Mouse (Mus musculus) thymus, adult 2 months (tissue): ENCODE measurements at regions not wholly inside any gene's neighbourhood (a gene's known extent, or its start where the extent isn't known, plus 50 kb on each side); places are given as distances from the start of the nearest gene placed in this dataset.

ENCODE experiments used
- DNase-seq: peaks from one replicate; pipeline ENCODE4 v3.0.0; 2021
- H3K27ac ChIP-seq: fragments of 200-500 bp; 2 replicates; pipeline ENCODE4 v1.5.1; 2012; ENCODE audit warnings: low read length, control low read depth; ENCODE audit not compliant: control insufficient read depth, insufficient read depth
- H3K27me3 ChIP-seq: fragments of 200-500 bp; 2 replicates; pipeline ENCODE4 v1.6.1; 2012; ENCODE audit warnings: mild to moderate bottlenecking, low read length, moderate library complexity, mixed read lengths; ENCODE audit not compliant: control insufficient read depth, insufficient read depth
- H3K36me3 ChIP-seq: fragments of 200-500 bp; 2 replicates; pipeline ENCODE4 v1.6.1; 2012; ENCODE audit warnings: mild to moderate bottlenecking, low read length, moderate library complexity; ENCODE audit not compliant: control insufficient read depth, insufficient read depth
- H3K4me1 ChIP-seq: fragments of 200-500 bp; replicated peaks from 2 replicates; pipeline ENCODE4 v1.6.1; 2012; ENCODE audit warnings: low read length; ENCODE audit not compliant: control insufficient read depth, insufficient read depth
- H3K4me3 ChIP-seq: fragments of 200-500 bp; 2 replicates; pipeline ENCODE4 v1.5.1; 2012; ENCODE audit warnings: mild to moderate bottlenecking, low read length, control low read depth, moderate library complexity; ENCODE audit not compliant: control insufficient read depth, insufficient read depth
- CTCF ChIP-seq: fragments of 200-500 bp; IDR thresholded peaks from 2 replicates; pipeline ENCODE4 v1.5.1; 2012; ENCODE audit warnings: mild to moderate bottlenecking, control low read depth, low read length, moderate library complexity, borderline replicate concordance; ENCODE audit not compliant: control insufficient read depth, poor library complexity, insufficient read depth; ENCODE audit errors: extremely low read depth
- POLR2A ChIP-seq: fragments of 200-500 bp; IDR thresholded peaks from 2 replicates; pipeline ENCODE4 v1.6.1; 2012; ENCODE audit warnings: mild to moderate bottlenecking, low read length, control low read depth, moderate library complexity; ENCODE audit not compliant: control insufficient read depth, poor library complexity, insufficient read depth; ENCODE audit errors: extremely low read depth
- WGBS: fragments of 180-500 bp; shearing (Covaris S2); methylation state at CpG from one replicate; pipeline ENCODE4 v1.1.7; 2018; 5-methylcytosine and 5-hydroxymethylcytosine counted together

DNA sequence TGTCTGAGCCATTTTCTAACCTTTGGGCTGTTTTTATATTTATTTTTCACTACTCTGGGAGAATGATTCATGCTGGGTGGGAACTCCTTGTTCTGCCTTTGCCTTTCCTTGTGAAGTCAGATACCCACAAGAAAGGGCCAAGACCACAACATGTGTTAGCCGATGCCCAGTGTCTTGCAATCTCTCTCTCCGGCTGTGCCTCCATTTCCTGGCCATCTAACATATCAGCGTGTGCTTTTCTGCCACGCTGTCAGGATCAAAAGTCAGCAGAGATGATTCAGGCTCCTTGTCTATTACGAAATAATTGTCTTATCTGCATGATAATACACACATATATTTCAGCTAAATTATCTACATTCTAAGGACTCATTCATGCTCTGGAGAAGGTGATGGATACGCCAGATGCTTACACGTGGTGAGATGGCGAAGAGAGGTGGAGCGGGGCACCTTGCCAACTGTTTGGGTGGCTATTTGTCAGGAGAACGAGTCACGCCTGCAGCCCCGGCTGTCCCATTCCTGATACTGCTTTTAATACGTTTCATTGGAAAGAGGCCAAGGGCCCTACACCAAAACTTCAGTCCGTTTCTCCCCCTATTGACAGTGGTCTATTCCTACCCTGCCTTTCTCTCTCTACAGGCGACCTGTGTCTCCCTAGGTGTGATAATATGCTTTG, 842.1 kb upstream of the Car8 start:
- Histone ChIP-seq H3K27me3 (no peaks in the 10 kb centered on the region), H3K27ac (no peak overlapping the region), H3K4me3 (no peak overlapping the region), H3K4me1 (no peaks in the 10 kb centered on the region), H3K36me3 (no peaks in the 10 kb centered on the region)
- TF ChIP-seq POLR2A (no peak), CTCF (no peak)
- 62% methylated on average over 15 of the region's 15 CpGs for WGBS
- DNase-seq, result no peak

DNA sequence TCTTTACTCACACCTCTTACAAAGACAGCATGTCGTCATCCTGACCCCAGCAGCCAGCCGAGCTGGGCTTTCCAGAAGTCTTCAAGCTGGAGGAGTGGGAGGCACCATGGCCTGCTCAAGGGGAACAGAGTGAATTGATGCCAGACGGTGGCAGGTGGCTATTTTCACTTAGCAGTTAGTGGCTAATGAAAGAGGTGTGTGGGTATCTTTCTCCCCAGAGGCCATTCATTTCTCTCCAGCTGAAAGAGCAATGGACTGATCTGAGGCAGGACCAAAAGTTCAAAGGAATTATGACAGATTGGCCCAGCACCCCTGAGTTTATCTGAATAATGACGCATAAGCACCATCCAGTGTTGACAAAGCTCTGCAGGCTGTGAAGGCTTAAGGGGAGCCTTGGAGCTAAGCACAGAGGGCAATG, 841.0 kb upstream of the Car8 start:
- Histone ChIP-seq H3K4me3 (no peak overlapping the region), H3K36me3 (no peaks in the 10 kb centered on the region), H3K27me3 (no peaks in the 10 kb centered on the region), H3K4me1 (no peaks in the 10 kb centered on the region), H3K27ac (no peak overlapping the region)
- TF ChIP-seq CTCF, result no peak
- no peak for TF ChIP-seq POLR2A
- 81% methylated on average over 4 of the region's 4 CpGs for WGBS
- DNase-seq, result no peak

DNA sequence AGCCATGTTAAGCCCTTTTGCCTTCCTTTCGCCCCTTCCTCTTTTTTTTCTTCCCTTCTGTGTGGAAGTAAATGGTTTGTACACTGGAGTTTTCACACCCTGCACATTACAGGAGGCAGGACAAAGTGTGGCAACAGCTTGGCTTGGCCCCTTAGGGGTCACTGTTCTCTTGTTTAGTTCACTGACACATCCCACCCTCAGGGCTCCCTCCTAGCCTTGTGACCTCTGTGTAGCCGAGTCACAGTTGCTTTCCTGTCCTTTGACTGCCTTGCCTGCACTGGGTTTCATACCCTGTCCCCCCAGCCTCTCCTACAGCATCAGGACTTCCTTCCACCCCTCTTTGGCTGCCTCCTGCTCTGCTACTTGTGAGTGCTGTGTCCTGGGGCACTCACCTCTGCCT, 835.6 kb upstream of the Car8 start:
- Histone ChIP-seq H3K27ac (no peak overlapping the region), H3K27me3 (no peaks in the 10 kb centered on the region), H3K4me1 (no peaks in the 10 kb centered on the region), H3K4me3 (no peak overlapping the region), H3K36me3 (no peaks in the 10 kb centered on the region)
- no peak for TF ChIP-seq CTCF
- no peak for TF ChIP-seq POLR2A
- no peak for DNase-seq
- WGBS, result 33% methylated on average over 2 of the region's 2 CpGs

DNA sequence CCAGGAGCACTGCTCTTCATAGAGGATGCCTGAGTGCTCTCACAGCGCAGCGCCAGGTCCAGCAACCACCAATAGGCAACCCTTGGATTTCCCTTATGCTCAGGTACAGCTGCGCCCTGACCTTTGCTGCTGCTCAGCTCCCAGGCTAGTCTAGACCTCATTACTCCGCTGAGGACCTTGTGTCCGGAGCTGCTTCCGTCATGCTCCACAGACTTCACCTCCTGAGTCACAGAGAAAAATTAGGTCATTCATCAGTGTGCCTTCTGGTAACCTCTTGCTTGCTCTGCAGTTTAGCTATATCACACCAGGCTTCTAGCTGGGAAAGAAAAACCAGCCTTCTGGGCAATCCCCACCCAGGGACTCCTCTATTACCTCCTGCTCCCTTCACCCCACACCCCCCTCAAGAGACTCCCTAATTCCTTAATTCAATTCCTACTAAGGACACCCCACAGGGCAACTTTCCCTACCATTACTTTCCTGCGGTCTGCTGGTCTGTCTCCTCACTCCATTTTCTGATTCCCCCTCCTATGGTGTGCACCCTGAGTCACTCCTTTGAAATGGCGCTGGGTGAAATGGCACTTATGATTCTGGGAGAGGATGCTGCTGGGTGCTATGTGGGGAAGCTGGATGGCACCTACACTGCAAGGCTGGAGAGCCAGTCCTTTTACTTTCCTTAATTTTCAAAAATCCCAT, 835.0 kb upstream of the Car8 start:
- no peak for TF ChIP-seq POLR2A
- no peak for TF ChIP-seq CTCF
- H3K27ac ChIP-seq, result no peak overlapping the region
- no peak for DNase-seq
- H3K4me3 ChIP-seq, result no peak overlapping the region
- no peaks in the 10 kb centered on the region for H3K36me3 ChIP-seq
- 83% methylated on average over 8 of the region's 8 CpGs for WGBS
- H3K4me1 ChIP-seq, result no peaks in the 10 kb centered on the region
- no peaks in the 10 kb centered on the region for H3K27me3 ChIP-seq

DNA sequence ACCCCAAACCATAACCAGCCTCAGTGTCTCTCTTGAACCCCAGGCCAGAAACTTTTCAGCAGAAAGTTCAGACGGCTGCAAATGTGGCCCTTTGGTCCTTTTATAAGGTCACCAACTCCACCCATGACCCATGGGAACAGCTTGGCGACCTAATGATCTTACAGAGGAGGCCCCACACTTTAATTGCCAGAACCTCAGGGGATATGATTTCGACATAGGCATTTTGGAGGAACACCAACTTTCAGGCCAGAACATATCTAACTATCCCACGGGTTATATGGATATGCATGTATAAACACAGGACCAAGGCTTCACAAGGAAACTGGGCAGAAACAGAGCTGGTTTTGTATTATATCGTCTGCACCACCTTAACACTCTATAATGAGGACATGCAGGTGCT, 833.5 kb upstream of the Car8 start:
- Histone ChIP-seq H3K27ac (no peak overlapping the region), H3K36me3 (no peaks in the 10 kb centered on the region), H3K4me1 (no peaks in the 10 kb centered on the region), H3K4me3 (no peak overlapping the region), H3K27me3 (no peaks in the 10 kb centered on the region)
- 82% methylated on average over 5 of the region's 5 CpGs for WGBS
- no peak for DNase-seq
- no peak for TF ChIP-seq POLR2A
- TF ChIP-seq CTCF, result no peak

DNA sequence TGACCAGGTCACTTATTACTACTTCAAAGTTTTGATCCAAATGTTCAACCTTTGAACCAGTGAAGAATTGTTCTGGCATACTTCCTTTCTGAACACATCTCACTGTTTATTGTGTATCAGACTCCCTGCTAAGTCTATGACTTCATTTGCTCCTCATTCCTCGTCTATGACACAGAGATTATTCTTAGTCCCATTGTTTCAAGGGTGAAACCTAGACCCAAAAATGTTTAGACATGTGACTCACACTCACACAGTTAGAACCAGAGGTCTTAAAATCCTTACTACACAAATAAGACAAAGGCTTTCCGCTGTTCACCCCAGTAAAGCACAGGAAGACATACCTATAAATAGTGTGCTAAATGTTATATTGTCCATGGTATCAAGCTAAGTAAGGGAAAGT, 829.0 kb upstream of the Car8 start:
- WGBS, result 53% methylated on average over 2 of the region's 2 CpGs
- H3K27ac ChIP-seq, result no peak overlapping the region

More for the DNA sequence above, 829.0 kb upstream of the Car8 start:
- no peak overlapping the region for H3K4me3 ChIP-seq
- no peaks in the 10 kb centered on the region for H3K27me3 ChIP-seq
- H3K4me1 ChIP-seq, result peaks cover 5% of the 10 kb centered on the region; the same call in 1 of the 2 replicates
- H3K36me3 ChIP-seq, result no peaks in the 10 kb centered on the region
- no peak for TF ChIP-seq POLR2A
- TF ChIP-seq CTCF, result no peak
- DNase-seq, result no peak
